Mouse (Mus musculus) heart, postnatal 14 days (tissue): ENCODE data around the gene Ola1. TPM values are rescaled to one million over a fixed set of nuclear protein-coding genes. Genes with fewer than 3 reads are reported as not detected.

Source experiments
- DNase-seq, 2 experiments: peaks; one replicate each; pipeline ENCODE4 v3.0.0; 2021 to 2022
- intact Hi-C: fragments of 180-260 bp; cut with DNase I; formaldehyde crosslinking; loops from one replicate; pipeline ENCODE4 v1.15.1; 2025
- total RNA-seq, 2 experiments: library from RNA; stranded (reverse); gene quantifications; 2 replicates each; pipeline ENCODE4 v1.2.3; 2021

The Ola1 gene
- total RNA-seq, 2 experiments from 2014 or later, result 48.0 to 50.7 TPM

GRCm38 (mm10) chr2:73160772-73161171, 58.0 kb downstream of the Ola1 start:
- intact Hi-C loops, result loop anchor here (10.0 kb wide), 1 partner anchor 254 kb away; no protein-coding TSS in a partner anchor
- no peak for DNase-seq

- no peak for DNase-seq
- intact Hi-C loops, result no loop called here
Measured at GRCm38 (mm10) chr2:73157202-73157601, 61.5 kb downstream of the Ola1 start.

- peak in 1 of 2 experiments; percentile 14 for DNase-seq
- intact Hi-C loops, result no loop called here
Measured at GRCm38 (mm10) chr2:73150526-73150925, 68.2 kb downstream of the Ola1 start.

- intact Hi-C loops, result no loop called here
- no peak for DNase-seq
Measured at GRCm38 (mm10) chr2:73146111-73146510, 72.6 kb downstream of the Ola1 start.

GRCm38 (mm10) chr2:73143732-73144131, 75.0 kb downstream of the Ola1 start:
- DNase-seq, result no peak
- intact Hi-C loops, result no loop called here

- intact Hi-C loops, result no loop called here
Measured at GRCm38 (mm10) chr2:73142832-73143470, 75.8 kb downstream of the Ola1 start.

GRCm38 (mm10) chr2:73132897-73133296, 85.8 kb downstream of the Ola1 start:
- no peak for DNase-seq
- intact Hi-C loops, result no loop called here

More at GRCm38 (mm10) chr2:73142832-73143470, 75.8 kb downstream of the Ola1 start:
- DNase-seq, result no peak

- no peak for DNase-seq
- intact Hi-C loops, result no loop called here
Measured at GRCm38 (mm10) chr2:73127686-73128085, 91.0 kb downstream of the Ola1 start.

- intact Hi-C loops, result no loop called here
- no peak for DNase-seq
Measured at GRCm38 (mm10) chr2:73118781-73119180, 99.9 kb downstream of the Ola1 start.

GRCm38 (mm10) chr2:73107089-73107488, 111.6 kb downstream of the Ola1 start:
- DNase-seq, result no peak
- intact Hi-C loops, result no loop called here

GRCm38 (mm10) chr2:73096491-73096890, 122.2 kb downstream of the Ola1 start:
- intact Hi-C loops, result no loop called here
- DNase-seq, result no peak

GRCm38 (mm10) chr2:73095300-73095699, 123.4 kb downstream of the Ola1 start:
- no peak for DNase-seq
- intact Hi-C loops, result no loop called here

GRCm38 (mm10) chr2:73093032-73093431, 125.7 kb downstream of the Ola1 start:
- intact Hi-C loops, result no loop called here

GRCm38 (mm10) chr2:73091302-73091701, 127.4 kb downstream of the Ola1 start:
- intact Hi-C loops, result no loop called here

More at GRCm38 (mm10) chr2:73093032-73093431, 125.7 kb downstream of the Ola1 start:
- no peak for DNase-seq

GRCm38 (mm10) chr2:73087641-73088040, 131.1 kb downstream of the Ola1 start:
- DNase-seq, result no peak
- intact Hi-C loops, result no loop called here

More at GRCm38 (mm10) chr2:73091302-73091701, 127.4 kb downstream of the Ola1 start:
- no peak for DNase-seq

GRCm38 (mm10) chr2:73085669-73086304, 132.9 kb downstream of the Ola1 start:
- peak; percentile 40 to 51 for DNase-seq
- intact Hi-C loops, result no loop called here

GRCm38 (mm10) chr2:73082476-73082875, 136.2 kb downstream of the Ola1 start:
- intact Hi-C loops, result no loop called here
- DNase-seq, result no peak

- intact Hi-C loops, result no loop called here
- no peak for DNase-seq
Measured at GRCm38 (mm10) chr2:73081861-73082260, 136.9 kb downstream of the Ola1 start.

- intact Hi-C loops, result no loop called here
- DNase-seq, result no peak
Measured at GRCm38 (mm10) chr2:73080084-73080483, 138.6 kb downstream of the Ola1 start.

GRCm38 (mm10) chr2:73079311-73079710, 139.4 kb downstream of the Ola1 start:
- intact Hi-C loops, result no loop called here
- DNase-seq, result no peak

- intact Hi-C loops, result no loop called here
- DNase-seq, result no peak
Measured at GRCm38 (mm10) chr2:73073811-73074472, 144.8 kb downstream of the Ola1 start.

GRCm38 (mm10) chr2:73071201-73071600, 147.5 kb downstream of the Ola1 start:
- no peak for DNase-seq
- intact Hi-C loops, result no loop called here
